Mouse (Mus musculus): Measurements from ENCODE around the gene Cltb.
"Not testable (repeated sequence)": the region's sequence is repeated elsewhere in the genome, so short reads cannot be mapped to it uniquely, and the experiment has no call there.

The Cltb gene

GRCm38 (mm10) chr13:54610972-54611754 is at the start of gene Cltb:
Cltb (minus strand) TSS chr13:54611344.
- peak; percentile 84 for ATAC-seq (ENCODE audit: insufficient number of reproducible peaks, low FRiP score, low TSS enrichment)

- no peak for ATAC-seq (ENCODE audit: insufficient number of reproducible peaks, low FRiP score, low TSS enrichment)
Observed at GRCm38 (mm10) chr13:54660877-54661276, 49.7 kb upstream of the Cltb start.

GRCm38 (mm10) chr13:54650461-54650860 is 39.3 kb upstream of the Cltb start:
- no peak for ATAC-seq (ENCODE audit: insufficient number of reproducible peaks, low FRiP score, low TSS enrichment)

GRCm38 (mm10) chr13:54635011-54635410 is 23.9 kb upstream of the Cltb start:
- no peak for ATAC-seq (ENCODE audit: insufficient number of reproducible peaks, low FRiP score, low TSS enrichment)

- ATAC-seq (ENCODE audit: insufficient number of reproducible peaks, low FRiP score, low TSS enrichment): no peak
Observed at GRCm38 (mm10) chr13:54632731-54633277, 21.7 kb upstream of the Cltb start.

- ATAC-seq (ENCODE audit: insufficient number of reproducible peaks, low FRiP score, low TSS enrichment): no peak
Observed at GRCm38 (mm10) chr13:54629128-54629527, 18.0 kb upstream of the Cltb start.

GRCm38 (mm10) chr13:54621960-54622521 is 10.9 kb upstream of the Cltb start:
- peak; percentile 43; the same call in 1 of the 2 replicates for ATAC-seq (ENCODE audit: insufficient number of reproducible peaks, low FRiP score, low TSS enrichment)

- ATAC-seq (ENCODE audit: insufficient number of reproducible peaks, low FRiP score, low TSS enrichment): peak; percentile 99
Observed at GRCm38 (mm10) chr13:54621155-54621932, 10.2 kb upstream of the Cltb start, which contains the start of gene Faf2. Faf2 (plus strand) TSS chr13:54621784.

- no peak for ATAC-seq (ENCODE audit: insufficient number of reproducible peaks, low FRiP score, low TSS enrichment)
Observed at GRCm38 (mm10) chr13:54616998-54617397, 5.9 kb upstream of the Cltb start.

GRCm38 (mm10) chr13:54616307-54616706 is 5.2 kb upstream of the Cltb start:
- no peak for ATAC-seq (ENCODE audit: insufficient number of reproducible peaks, low FRiP score, low TSS enrichment)

- not testable (repeated sequence) for ATAC-seq (ENCODE audit: insufficient number of reproducible peaks, low FRiP score, low TSS enrichment)
Observed at GRCm38 (mm10) chr13:54613141-54613540, 2.0 kb upstream of the Cltb start.

GRCm38 (mm10) chr13:54610613-54610971 is 552 bp downstream of the Cltb start:
- peak; percentile 32 for ATAC-seq (ENCODE audit: insufficient number of reproducible peaks, low FRiP score, low TSS enrichment)

- no peak for ATAC-seq (ENCODE audit: insufficient number of reproducible peaks, low FRiP score, low TSS enrichment)
Observed at GRCm38 (mm10) chr13:54609301-54609700, 1.8 kb downstream of the Cltb start.

- no peak for ATAC-seq (ENCODE audit: insufficient number of reproducible peaks, low FRiP score, low TSS enrichment)
Observed at GRCm38 (mm10) chr13:54608666-54609065, 2.5 kb downstream of the Cltb start.

- ATAC-seq (ENCODE audit: insufficient number of reproducible peaks, low FRiP score, low TSS enrichment): no peak
Observed at GRCm38 (mm10) chr13:54608002-54608401, 3.1 kb downstream of the Cltb start.

GRCm38 (mm10) chr13:54607204-54607603 is 3.9 kb downstream of the Cltb start:
- no peak for ATAC-seq (ENCODE audit: insufficient number of reproducible peaks, low FRiP score, low TSS enrichment)

- no peak for ATAC-seq (ENCODE audit: insufficient number of reproducible peaks, low FRiP score, low TSS enrichment)
Observed at GRCm38 (mm10) chr13:54605426-54605825, 5.7 kb downstream of the Cltb start.

GRCm38 (mm10) chr13:54604221-54604620 is 6.9 kb downstream of the Cltb start:
- no peak for ATAC-seq (ENCODE audit: insufficient number of reproducible peaks, low FRiP score, low TSS enrichment)

GRCm38 (mm10) chr13:54603501-54603900 is 7.6 kb downstream of the Cltb start:
- no peak for ATAC-seq (ENCODE audit: insufficient number of reproducible peaks, low FRiP score, low TSS enrichment)

GRCm38 (mm10) chr13:54602639-54603111 is 8.5 kb downstream of the Cltb start:
- ATAC-seq (ENCODE audit: insufficient number of reproducible peaks, low FRiP score, low TSS enrichment): no peak
